Mouse (Mus musculus): ENCODE data around the gene Mr1.

The Mr1 gene

DNA sequence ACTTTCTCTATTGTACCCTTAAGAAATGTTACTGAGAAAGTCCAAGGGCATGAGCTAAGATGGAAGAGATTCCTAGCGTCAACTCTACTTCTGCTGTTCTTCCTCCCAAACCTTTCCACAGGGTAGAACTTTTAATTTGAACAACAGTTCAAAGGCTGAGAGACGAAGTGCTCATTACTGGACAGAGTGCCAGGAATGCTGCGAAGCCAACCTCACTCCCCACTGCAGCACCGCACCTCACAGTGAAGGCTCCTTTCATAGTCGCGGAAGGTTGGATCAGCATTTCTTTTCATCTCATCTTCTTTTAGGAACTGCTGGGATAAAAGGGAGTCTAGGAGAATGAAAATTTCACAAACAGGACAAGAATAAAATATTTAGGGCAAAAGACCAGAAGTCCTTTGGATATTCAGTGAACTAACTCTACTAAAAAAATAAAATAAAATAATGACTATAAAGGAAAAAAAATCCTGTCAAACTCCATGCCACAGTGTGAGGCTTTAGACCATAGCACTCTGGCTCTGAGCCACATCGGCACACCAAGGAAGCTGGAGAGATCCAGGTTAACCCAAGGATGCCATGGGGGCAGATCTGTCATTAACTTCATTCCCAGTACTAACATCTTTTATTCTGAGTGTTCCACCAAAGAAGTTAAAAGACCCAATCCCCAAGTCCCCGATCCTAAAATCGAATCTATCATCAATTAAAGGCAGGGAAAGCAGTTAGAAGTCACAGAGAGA, 52.5 kb downstream of the Mr1 start:
- DNase-seq (ENCODE audit: low read depth, low spot score), result no peak

DNA sequence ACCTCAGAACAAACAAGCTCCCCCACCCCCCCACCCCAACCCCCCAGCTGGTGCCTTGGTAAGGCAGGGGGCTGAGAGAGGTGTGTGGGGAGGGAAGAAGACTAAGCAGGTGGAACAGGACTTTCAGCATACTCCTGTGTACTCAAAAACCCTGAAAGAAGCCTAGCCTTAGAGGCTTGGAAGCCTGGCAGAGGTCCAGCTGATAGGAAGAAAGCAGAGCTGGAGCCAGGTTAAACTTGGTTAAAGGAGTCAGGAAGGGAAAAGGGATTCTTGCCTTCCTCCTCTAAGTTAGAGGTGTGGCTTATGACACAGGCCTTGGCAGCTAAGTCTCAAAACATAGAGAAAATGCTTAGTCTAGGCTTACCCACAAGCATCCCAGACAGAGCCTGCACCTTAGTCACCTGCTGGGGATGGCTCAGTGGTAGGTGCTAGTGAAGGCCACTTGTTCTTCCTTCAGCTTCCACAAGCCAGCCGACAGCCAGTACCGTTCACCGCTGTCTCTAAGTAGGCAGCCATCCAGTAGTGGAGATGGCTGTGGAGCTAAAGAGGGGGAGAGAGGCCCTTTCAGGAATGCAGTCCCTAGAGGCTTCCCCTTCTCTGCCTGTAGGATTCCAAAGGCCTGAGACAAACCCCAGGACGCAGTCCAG, 53.3 kb downstream of the Mr1 start:
- DNase-seq (ENCODE audit: low read depth, low spot score), result no peak

DNA sequence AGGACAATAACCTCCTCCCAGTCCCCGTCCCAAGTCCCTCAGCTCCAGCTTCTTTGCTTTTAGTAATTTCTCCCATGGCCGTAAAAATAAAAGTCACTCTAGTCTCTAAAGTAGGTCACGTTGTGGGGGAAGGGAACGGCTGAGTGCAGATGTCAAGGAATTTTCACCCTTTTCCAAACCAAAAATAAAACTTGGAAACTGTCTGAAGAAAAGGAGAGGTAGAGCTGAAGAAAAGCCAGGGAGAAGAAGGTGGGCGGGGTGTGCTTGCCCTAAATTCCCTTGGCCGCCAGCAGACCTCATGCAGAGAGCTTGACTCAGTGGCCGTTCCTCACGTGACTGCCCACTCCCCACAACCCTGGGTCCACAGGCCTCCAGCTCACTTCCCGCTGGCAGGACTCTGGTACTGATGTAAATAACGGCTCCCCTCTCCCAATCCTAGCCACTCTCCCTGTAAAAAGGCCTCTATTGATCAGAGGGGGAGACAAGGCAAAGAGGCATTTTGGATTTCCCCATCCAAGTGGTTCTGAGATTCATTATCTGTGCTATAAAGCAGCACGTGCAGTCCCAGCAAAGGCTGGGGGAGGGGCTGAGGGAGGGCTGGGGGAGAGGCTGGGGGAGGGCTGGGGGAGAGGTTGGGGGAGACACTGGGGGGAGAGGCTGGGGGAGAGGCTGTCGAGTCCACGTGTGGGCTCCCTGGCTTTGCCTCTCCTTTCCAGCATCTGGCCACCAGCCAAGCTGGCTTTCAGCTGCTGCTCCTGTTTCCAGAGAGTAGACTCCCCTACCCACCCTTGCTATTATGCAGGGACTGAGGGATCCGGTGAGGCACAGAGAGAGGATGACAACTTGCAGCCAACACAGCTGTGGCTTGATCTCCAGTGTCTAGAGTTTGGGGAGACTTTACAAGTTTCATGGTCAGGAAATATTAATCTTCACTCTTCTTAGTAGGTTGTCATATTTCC, 54.5 kb downstream of the Mr1 start:
- no peak for DNase-seq (ENCODE audit: low read depth, low spot score)

GRCm38 (mm10) chr1:155091374-155091841, 55.2 kb downstream of the Mr1 start:
- DNase-seq (ENCODE audit: low read depth, low spot score), result peak; percentile 57

DNA sequence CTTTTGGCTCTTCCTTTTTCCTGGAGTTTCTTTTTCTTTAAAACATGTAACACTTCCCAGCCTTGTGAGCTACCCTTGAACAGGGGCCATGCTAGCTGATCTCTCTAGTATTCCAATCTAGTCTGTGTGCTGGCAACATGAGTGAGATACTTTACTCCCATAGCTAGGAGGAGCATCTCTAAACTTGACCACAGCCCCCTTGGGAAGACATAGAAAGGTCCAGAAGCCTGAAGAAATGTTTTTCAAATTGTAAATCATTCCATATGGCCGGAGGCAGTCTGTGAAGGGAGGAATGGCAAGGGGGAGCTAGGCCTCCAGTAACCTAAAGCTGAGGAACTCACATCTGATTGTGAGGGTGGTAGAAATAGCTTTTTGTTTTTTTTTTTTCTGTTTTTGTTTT, 55.9 kb downstream of the Mr1 start:
- DNase-seq (ENCODE audit: low read depth, low spot score), result no peak

DNA sequence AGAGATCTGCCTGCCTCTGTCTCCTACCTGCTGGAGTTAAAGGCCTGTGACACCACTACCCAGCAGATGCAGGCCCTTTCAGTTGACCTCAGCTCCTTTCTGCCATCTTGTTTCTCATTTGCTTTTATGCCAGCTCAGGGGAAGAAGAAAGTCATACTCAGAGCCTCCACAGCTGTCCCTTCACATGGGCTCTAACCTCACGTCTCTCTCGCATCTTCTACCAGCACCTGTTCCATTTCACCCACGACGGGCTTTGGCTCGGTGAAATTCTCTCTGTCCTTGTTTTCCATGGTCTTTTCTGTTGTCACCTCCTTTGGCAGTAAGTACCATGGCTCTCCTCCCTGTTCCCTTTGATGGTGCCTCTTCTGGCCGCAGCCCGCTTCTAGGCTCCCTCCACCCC, 56.3 kb downstream of the Mr1 start:
- no peak for DNase-seq (ENCODE audit: low read depth, low spot score)

GRCm38 (mm10) chr1:155088847-155089603, 57.6 kb downstream of the Mr1 start:
- peak; percentile 58 for DNase-seq (ENCODE audit: low read depth, low spot score)

GRCm38 (mm10) chr1:155088046-155088445, 58.6 kb downstream of the Mr1 start:
- no peak for DNase-seq (ENCODE audit: low read depth, low spot score)

- DNase-seq (ENCODE audit: low read depth, low spot score), result peak; percentile 68
Measured at GRCm38 (mm10) chr1:155086893-155087292, 59.7 kb downstream of the Mr1 start.

GRCm38 (mm10) chr1:155086416-155086815, 60.2 kb downstream of the Mr1 start:
- DNase-seq (ENCODE audit: low read depth, low spot score), result no peak

DNA sequence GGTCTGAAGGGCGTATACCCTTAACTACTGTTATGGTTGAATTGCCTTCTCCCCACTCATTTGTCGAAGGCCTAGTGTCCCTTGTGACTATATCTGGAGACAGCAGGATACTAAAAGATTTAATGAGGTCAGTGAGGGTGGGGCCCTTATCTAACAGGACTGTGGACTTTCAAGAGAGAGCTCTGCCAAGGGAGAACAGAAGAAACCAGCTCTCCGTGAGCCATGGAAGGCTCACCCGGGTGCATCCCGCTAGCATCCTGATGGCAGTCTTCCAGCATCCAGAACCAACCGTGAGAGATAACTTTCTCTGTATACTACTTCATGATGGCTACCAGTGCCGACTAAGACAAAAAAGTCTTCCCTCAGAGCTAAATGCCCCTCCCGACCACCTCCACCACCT, 61.8 kb downstream of the Mr1 start:
- no peak for DNase-seq (ENCODE audit: low read depth, low spot score)

- DNase-seq (ENCODE audit: low read depth, low spot score), result peak; percentile 94
Measured at GRCm38 (mm10) chr1:155083271-155084265, 63.0 kb downstream of the Mr1 start.

- DNase-seq (ENCODE audit: low read depth, low spot score), result peak; percentile 65
Measured at GRCm38 (mm10) chr1:155082965-155083268, 63.7 kb downstream of the Mr1 start.

DNA sequence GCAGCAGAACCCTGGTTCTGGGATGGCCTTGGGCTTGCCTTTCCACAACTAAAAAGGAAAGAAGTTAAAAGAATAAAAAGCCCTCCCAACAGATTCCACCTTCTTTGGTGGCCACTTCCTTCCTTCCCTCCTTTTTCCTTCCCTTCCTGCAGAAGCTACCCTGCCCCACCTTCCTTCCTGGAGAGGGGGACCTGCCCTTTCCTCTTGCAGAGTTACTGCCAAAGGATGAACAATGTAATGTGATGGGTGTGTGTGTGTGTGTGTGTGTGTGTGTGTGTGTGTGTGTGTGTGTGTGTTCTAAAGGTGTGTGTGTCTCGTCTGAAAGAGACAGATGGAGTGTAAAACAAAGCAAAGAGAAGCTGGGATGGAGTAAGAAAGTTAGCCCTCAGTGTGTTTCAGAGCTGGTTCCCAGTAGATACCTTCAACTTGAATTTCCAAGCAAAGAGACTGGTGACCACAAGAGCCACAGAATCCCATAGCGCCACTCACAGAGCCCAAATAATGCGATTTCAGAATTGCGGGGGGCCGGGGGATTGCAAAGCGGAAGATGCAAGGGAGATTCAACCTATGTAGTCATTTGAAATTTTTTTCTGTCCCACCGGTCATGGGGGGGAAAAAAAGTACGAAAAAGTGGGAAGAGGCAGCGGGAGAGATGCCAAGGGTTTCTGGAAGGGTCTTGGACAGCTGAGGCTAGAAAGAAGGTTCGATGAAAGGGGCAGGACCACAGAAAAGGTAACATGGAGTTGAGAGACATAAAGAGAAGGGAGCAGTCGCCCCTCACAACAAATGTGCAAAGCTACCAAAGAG, 64.3 kb downstream of the Mr1 start:
- no peak for DNase-seq (ENCODE audit: low read depth, low spot score)

DNA sequence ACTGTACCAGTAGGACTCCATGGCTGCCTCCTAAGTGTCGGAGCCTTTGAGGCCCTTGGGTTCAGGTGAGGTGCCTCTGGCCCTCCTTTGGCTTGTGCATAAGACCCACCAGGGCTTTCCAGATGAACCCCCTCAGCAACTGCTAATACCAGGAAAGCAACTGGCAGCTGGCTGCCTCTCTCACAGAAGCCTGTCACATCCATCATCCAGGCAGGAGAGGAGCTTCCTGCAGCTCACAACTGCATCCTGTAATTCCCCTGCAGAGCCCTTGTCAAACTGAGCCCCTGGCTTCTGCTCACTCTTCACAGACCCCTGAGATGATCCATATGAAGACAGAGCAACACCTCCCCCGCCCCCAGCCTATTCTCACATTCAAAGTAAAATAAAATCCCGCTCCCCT, 68.9 kb downstream of the Mr1 start:
- no peak for DNase-seq (ENCODE audit: low read depth, low spot score)

All from CD4-positive, CD25-positive, alpha-beta regulatory T cell, adult 2 months (primary cell).